Mouse (Mus musculus) kidney, postnatal 25 days (tissue): Measurements from ENCODE around the gene Ahcyl2.
"Not testable (repeated sequence)": the region's sequence is repeated elsewhere in the genome, so short reads cannot be mapped to it uniquely, and the experiment has no call there.

Source experiments
- DNase-seq, 2 experiments: peaks; one replicate each; pipeline ENCODE4 v3.0.0; 2021; ENCODE audit warnings: mixed read lengths in 2 of 2

The Ahcyl2 gene

GRCm38 (mm10) chr6:29767813-29768660 is at the start of gene Ahcyl2:
TSS of gene Ahcyl2 (plus strand) at chr6:29768011.
- peak; percentile 95 to 99 for DNase-seq

GRCm38 (mm10) chr6:29718894-29719329 is 48.9 kb upstream of the Ahcyl2 start:
- peak in 1 of 2 experiments; percentile 59 for DNase-seq

- DNase-seq = no peak
These were observed 45.9 kb upstream of the Ahcyl2 start for GRCm38 (mm10) chr6:29721890-29722289.

- DNase-seq = no peak
These were observed 41.1 kb upstream of the Ahcyl2 start for GRCm38 (mm10) chr6:29726576-29727200.

- DNase-seq = no peak
These were observed 39.8 kb upstream of the Ahcyl2 start for GRCm38 (mm10) chr6:29728035-29728434.

GRCm38 (mm10) chr6:29729491-29729890 is 38.3 kb upstream of the Ahcyl2 start:
- DNase-seq = no peak

GRCm38 (mm10) chr6:29735336-29735688 is 32.5 kb upstream of the Ahcyl2 start, which contains the start of gene Smo:
TSS of gene Smo (plus strand) at chr6:29735503.
- peak; percentile 77 to 90 for DNase-seq

- peak; percentile 68 to 85 for DNase-seq
These were observed 31.9 kb upstream of the Ahcyl2 start for GRCm38 (mm10) chr6:29735689-29736451.

GRCm38 (mm10) chr6:29736610-29737458 is 31.0 kb upstream of the Ahcyl2 start:
- no peak for DNase-seq

- DNase-seq = no peak
These were observed 16.2 kb upstream of the Ahcyl2 start for GRCm38 (mm10) chr6:29751466-29752152.

- no peak for DNase-seq
These were observed 14.5 kb upstream of the Ahcyl2 start for GRCm38 (mm10) chr6:29753336-29753735.

- DNase-seq = no peak
These were observed 11.8 kb upstream of the Ahcyl2 start for GRCm38 (mm10) chr6:29756001-29756400.

GRCm38 (mm10) chr6:29756476-29756875 is 11.3 kb upstream of the Ahcyl2 start:
- DNase-seq = no peak

GRCm38 (mm10) chr6:29758417-29758816 is 9.4 kb upstream of the Ahcyl2 start:
- peak; percentile 81 to 82 for DNase-seq

- peak in 1 of 2 experiments; percentile 63 for DNase-seq
These were observed 8.7 kb upstream of the Ahcyl2 start for GRCm38 (mm10) chr6:29759012-29759679.

- not testable (repeated sequence) for DNase-seq
These were observed 7.4 kb upstream of the Ahcyl2 start for GRCm38 (mm10) chr6:29760397-29760796.

GRCm38 (mm10) chr6:29761282-29761681 is 6.5 kb upstream of the Ahcyl2 start:
- no peak for DNase-seq

GRCm38 (mm10) chr6:29762524-29762923 is 5.3 kb upstream of the Ahcyl2 start:
- peak; percentile 63 to 74 for DNase-seq

GRCm38 (mm10) chr6:29766874-29767273 is 937 bp upstream of the Ahcyl2 start:
- DNase-seq = no peak

- peak; percentile 37 to 74 for DNase-seq
These were observed 1.1 kb downstream of the Ahcyl2 start for GRCm38 (mm10) chr6:29768791-29769441.
